Mouse (Mus musculus) B cell, adult 67 days (primary cell): ENCODE measurements around the gene Dio1. TPM values are rescaled to one million over a fixed set of nuclear protein-coding genes. Genes with fewer than 3 reads are reported as not detected.

Source experiments
- total RNA-seq, 2 experiments: library from RNA; stranded (reverse); gene quantifications; 4 replicates each; pipeline ENCODE4 v1.2.4; 2023

Dio1 gene
- not detected for total RNA-seq

DNA sequence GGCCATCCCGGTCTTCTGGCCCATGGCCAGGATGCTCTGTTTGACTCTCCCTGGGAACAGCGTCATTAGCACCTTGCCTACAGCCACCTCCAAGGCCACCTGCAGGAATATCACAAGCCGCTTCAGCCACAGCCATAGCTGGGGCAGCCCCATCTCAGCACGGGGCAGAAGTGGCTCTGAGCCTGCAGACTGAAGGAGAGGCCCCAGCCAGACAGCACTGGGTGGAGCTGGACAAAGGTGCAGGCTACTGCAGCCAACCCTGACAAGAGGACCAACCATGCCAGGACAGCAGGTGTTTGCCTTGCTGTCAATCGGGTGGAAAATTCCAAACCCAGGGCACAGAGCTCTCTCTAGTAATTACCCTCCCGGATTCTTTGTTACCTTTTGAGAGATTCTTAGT is at the start of gene Dio1:
Gene Dio1 (minus strand): TSS at position 204 of the 400 bp plus-strand sequence.

DNA sequence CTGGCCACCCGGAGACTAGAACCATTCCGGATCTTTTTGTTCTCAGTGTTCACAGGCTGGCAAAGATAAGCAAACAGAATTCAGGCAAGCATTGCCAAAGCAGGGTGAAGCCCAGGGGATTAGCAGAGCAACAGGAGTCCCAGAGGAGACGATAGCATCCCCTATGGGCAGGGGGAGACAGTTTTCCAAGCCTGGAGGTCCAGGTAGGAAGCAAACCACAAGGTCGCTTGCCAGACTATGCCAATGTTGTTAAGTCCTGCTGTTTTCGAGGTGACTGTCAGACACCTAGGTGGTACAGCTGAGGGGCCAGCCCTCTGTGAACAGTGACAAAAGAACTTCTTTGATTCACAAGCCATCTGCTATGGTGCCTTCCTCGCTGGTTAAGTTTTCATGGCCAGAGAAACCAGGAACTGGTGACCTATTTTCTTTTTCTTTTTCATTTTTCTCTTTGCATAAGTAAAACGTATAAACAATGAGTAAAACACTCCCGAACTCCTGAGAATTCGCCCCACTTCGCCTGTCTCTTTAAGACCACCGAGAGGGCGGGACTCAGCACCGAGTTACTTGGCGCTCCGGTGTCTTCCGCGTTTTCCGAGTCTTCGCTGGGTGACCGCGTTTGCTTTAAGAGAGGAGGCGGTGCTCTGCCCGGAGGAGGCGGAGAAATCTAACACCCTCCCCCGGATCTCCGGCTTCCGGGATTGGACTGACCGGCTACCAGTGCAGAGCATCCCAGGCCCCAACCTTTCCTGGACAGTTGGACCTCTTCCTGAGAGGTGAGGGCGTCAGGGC is 6.9 kb upstream of the Dio1 start, which contains the start of gene Yipf1:
Gene Yipf1 (plus strand): TSS at position 674 of the 789 bp plus-strand sequence.

DNA sequence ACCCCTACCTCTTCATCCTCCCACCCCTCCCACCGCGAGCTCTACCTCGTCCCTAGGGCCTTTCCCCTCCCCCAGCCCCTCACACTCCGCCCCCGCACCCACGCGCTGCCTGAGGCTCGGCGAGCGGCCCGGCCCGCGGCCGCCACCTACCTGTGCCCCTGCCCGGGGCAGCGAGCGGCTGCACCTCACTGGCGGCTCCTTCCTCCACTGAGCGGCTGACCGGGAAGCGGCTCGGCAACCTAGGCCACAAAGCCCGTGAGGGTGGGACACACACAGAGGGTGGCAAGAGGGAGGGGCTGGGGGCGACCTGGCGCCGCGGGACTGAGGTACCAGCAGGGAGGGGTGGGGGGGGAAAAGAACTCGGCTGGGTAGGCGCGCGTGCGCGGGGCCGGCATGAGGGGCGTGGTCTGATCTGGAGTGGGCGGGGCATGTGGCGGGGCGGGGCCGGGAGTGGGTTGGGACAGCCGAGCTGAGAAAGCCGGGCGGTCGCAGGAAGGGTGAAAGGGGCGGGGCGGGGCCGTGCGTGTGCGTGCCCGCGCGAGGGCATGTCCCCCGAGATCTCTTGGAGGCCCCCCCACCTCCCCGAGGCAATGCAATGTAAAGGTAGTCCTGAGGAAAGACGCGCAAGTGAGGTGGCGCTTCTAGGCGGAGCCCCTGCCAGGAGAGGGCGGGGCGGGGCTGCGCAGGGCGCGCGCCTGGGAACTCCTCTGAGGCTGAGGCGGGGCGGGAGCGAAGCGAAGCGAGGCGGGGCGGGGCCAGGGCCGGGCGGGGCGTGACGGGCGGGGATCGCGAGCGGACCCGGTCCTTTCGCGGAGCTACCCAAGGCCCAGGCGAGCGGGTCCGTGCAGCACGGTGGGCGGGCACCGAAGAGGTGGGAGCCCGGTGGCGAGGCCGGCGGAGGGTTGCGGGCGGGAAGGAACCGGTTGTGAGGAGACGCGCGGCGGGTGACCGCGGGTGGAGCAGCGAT is 53.6 kb downstream of the Dio1 start, which contains the start of the genes Lrrc42 and Hspb11:
Gene Lrrc42 (minus strand): TSS at position 408 of the 967 bp plus-strand sequence.
Gene Hspb11 (plus strand): TSS at position 469 of the 967 bp plus-strand sequence.

Other genes starting within 250 kb of the Dio1 start
- 10 to 100 TPM; 75.0 to 79.6 TPM for gene Mrpl37, start 240.3 kb downstream of the Dio1 start, total RNA-seq
- gene Cyb5rl, start 240.2 kb downstream of the Dio1 start, total RNA-seq: 10 to 100 TPM in 1 of 2 experiments, 1 to 10 TPM in 1; 6.5 to 10.3 TPM
- gene Cdcp2, start 210.3 kb downstream of the Dio1 start, total RNA-seq: under 1 TPM; 0.36 to 0.64 TPM
- gene Tmem59, start 128.8 kb downstream of the Dio1 start, total RNA-seq: 100 to 1,000 TPM; 108 to 110 TPM
- gene Tceanc2, start 128.1 kb downstream of the Dio1 start, total RNA-seq: 10 to 100 TPM; 39.3 to 45.4 TPM
- under 1 TPM in 1 of 2 experiments, not detected in 1; 0.67 TPM for gene Ldlrad1, start 98.0 kb downstream of the Dio1 start, total RNA-seq
- 10 to 100 TPM; 23.8 to 25.9 TPM for gene Lrrc42, start 53.6 kb downstream of the Dio1 start, total RNA-seq
- 10 to 100 TPM; 14.5 to 17.9 TPM for gene Hspb11, start 53.6 kb downstream of the Dio1 start, total RNA-seq
- gene Yipf1, start 7.2 kb upstream of the Dio1 start, total RNA-seq: 10 to 100 TPM; 47.4 to 50.3 TPM
- gene Ndc1, start 60.6 kb upstream of the Dio1 start, total RNA-seq: 1 to 10 TPM; 8.6 to 9.8 TPM
- gene Glis1, start 127.4 kb upstream of the Dio1 start, total RNA-seq: under 1 TPM in 1 of 2 experiments, not detected in 1; 0.90 TPM